Mouse (Mus musculus): ENCODE measurements at regions not wholly inside any gene's neighbourhood (a gene's known extent, or its start where the extent isn't known, plus 50 kb on each side); places are given as distances from the start of the nearest gene placed in this dataset.

GRCm38 (mm10) chr3:21358068-21358467 is 718.4 kb upstream of the Tbl1xr1 start:
- Histone ChIP-seq H3K4me2 (replicated peaks; ENCODE audit: low read depth, low read length) (no peak overlapping the region), H3K4me1 (ENCODE audit: insufficient read depth, low read depth, low read length) (no peaks in the 10 kb centered on the region), H3K4me3 (ENCODE audit: low read depth, low read length) (no peak overlapping the region), H3K36me3 (ENCODE audit: insufficient read depth, low read length) (no peaks in the 10 kb centered on the region), H3K9ac (replicated peaks; ENCODE audit: low read depth) (no peak overlapping the region), H3K27ac (ENCODE audit: low read length) (no peak overlapping the region), H3K27me3 (replicated peaks; ENCODE audit: insufficient read depth, low read length) (no peaks in the 10 kb centered on the region), H3K9me3 (ENCODE audit: low read length) (no peaks in the 10 kb centered on the region)
- 76% methylated on average over 6 of the region's 6 CpGs for WGBS
- ATAC-seq (no peak), DNase-seq (ENCODE audit: low spot score) (no peak)
- TF ChIP-seq EP300 (IDR thresholded peaks at IDR 0.05) (no peak), CTCF (IDR thresholded peaks at IDR 0.05) (no peak)

GRCm38 (mm10) chr3:21361069-21361468 is 715.4 kb upstream of the Tbl1xr1 start:
- H3K27me3 ChIP-seq (replicated peaks; ENCODE audit: insufficient read depth, low read length), result no peaks in the 10 kb centered on the region
- no peak overlapping the region for H3K9ac ChIP-seq (replicated peaks; ENCODE audit: low read depth)
- ATAC-seq (no peak), DNase-seq (ENCODE audit: low spot score) (no peak)
- H3K9me3 ChIP-seq (ENCODE audit: low read length), result no peaks in the 10 kb centered on the region
- no peak overlapping the region for H3K4me2 ChIP-seq (replicated peaks; ENCODE audit: low read depth, low read length)
- H3K36me3 ChIP-seq (ENCODE audit: insufficient read depth, low read length), result no peaks in the 10 kb centered on the region
- H3K27ac ChIP-seq (ENCODE audit: low read length), result no peak overlapping the region
- no peak overlapping the region for H3K4me3 ChIP-seq (ENCODE audit: low read depth, low read length)
- no peaks in the 10 kb centered on the region for H3K4me1 ChIP-seq (ENCODE audit: insufficient read depth, low read depth, low read length)
- WGBS, result 76% methylated on average over 3 of the region's 3 CpGs
- TF ChIP-seq CTCF (IDR thresholded peaks at IDR 0.05) (no peak), EP300 (IDR thresholded peaks at IDR 0.05) (no peak)

GRCm38 (mm10) chr3:21379816-21380215 is 696.6 kb upstream of the Tbl1xr1 start:
- 54% methylated on average over 2 of the region's 2 CpGs for WGBS
- ATAC-seq, result peak; percentile 49; the same call in 1 of the 2 replicates

GRCm38 (mm10) chr3:21381072-21381471 is 695.4 kb upstream of the Tbl1xr1 start:
- no peaks in the 10 kb centered on the region for H3K9me3 ChIP-seq (ENCODE audit: low read length)
- no peak overlapping the region for H3K9ac ChIP-seq (replicated peaks; ENCODE audit: low read depth)
- H3K27ac ChIP-seq (ENCODE audit: low read length), result no peak overlapping the region
- TF ChIP-seq CTCF (IDR thresholded peaks at IDR 0.05), result no peak
- no peak for TF ChIP-seq EP300 (IDR thresholded peaks at IDR 0.05)
- no peaks in the 10 kb centered on the region for H3K4me1 ChIP-seq (ENCODE audit: insufficient read depth, low read depth, low read length)
- no peaks in the 10 kb centered on the region for H3K27me3 ChIP-seq (replicated peaks; ENCODE audit: insufficient read depth, low read length)
- DNase-seq (ENCODE audit: low spot score) (no peak), ATAC-seq (no peak)
- H3K4me2 ChIP-seq (replicated peaks; ENCODE audit: low read depth, low read length), result no peak overlapping the region
- no peaks in the 10 kb centered on the region for H3K36me3 ChIP-seq (ENCODE audit: insufficient read depth, low read length)
- WGBS, result 73% methylated on average over 3 of the region's 3 CpGs
- no peak overlapping the region for H3K4me3 ChIP-seq (ENCODE audit: low read depth, low read length)

More at GRCm38 (mm10) chr3:21379816-21380215, 696.6 kb upstream of the Tbl1xr1 start:
- Histone ChIP-seq H3K27ac (ENCODE audit: low read length) (no peak overlapping the region), H3K36me3 (ENCODE audit: insufficient read depth, low read length) (no peaks in the 10 kb centered on the region), H3K27me3 (replicated peaks; ENCODE audit: insufficient read depth, low read length) (no peaks in the 10 kb centered on the region), H3K4me3 (ENCODE audit: low read depth, low read length) (no peak overlapping the region), H3K4me2 (replicated peaks; ENCODE audit: low read depth, low read length) (no peak overlapping the region), H3K4me1 (ENCODE audit: insufficient read depth, low read depth, low read length) (no peaks in the 10 kb centered on the region), H3K9me3 (ENCODE audit: low read length) (no peaks in the 10 kb centered on the region), H3K9ac (replicated peaks; ENCODE audit: low read depth) (no peak overlapping the region)
- DNase-seq (ENCODE audit: low spot score), result peak; percentile 57
- TF ChIP-seq CTCF (IDR thresholded peaks at IDR 0.05), result no peak
- no peak for TF ChIP-seq EP300 (IDR thresholded peaks at IDR 0.05)

GRCm38 (mm10) chr3:21403551-21403950 is 672.9 kb upstream of the Tbl1xr1 start:
- H3K27ac ChIP-seq (ENCODE audit: low read length), result no peak overlapping the region
- no peaks in the 10 kb centered on the region for H3K36me3 ChIP-seq (ENCODE audit: insufficient read depth, low read length)
- H3K4me1 ChIP-seq (ENCODE audit: insufficient read depth, low read depth, low read length), result no peaks in the 10 kb centered on the region
- H3K4me3 ChIP-seq (ENCODE audit: low read depth, low read length), result no peak overlapping the region
- WGBS, result 73% methylated on average over 2 of the region's 2 CpGs
- no peaks in the 10 kb centered on the region for H3K9me3 ChIP-seq (ENCODE audit: low read length)
- H3K9ac ChIP-seq (replicated peaks; ENCODE audit: low read depth), result no peak overlapping the region
- no peaks in the 10 kb centered on the region for H3K27me3 ChIP-seq (replicated peaks; ENCODE audit: insufficient read depth, low read length)
- DNase-seq (ENCODE audit: low spot score) (no peak), ATAC-seq (no peak; the same call in 1 of the 2 replicates)
- no peak for TF ChIP-seq EP300 (IDR thresholded peaks at IDR 0.05)
- TF ChIP-seq CTCF (IDR thresholded peaks at IDR 0.05), result no peak
- H3K4me2 ChIP-seq (replicated peaks; ENCODE audit: low read depth, low read length), result no peak overlapping the region

GRCm38 (mm10) chr3:21404058-21404457 is 672.4 kb upstream of the Tbl1xr1 start:
- TF ChIP-seq EP300 (IDR thresholded peaks at IDR 0.05) (no peak), CTCF (IDR thresholded peaks at IDR 0.05) (no peak)
- Histone ChIP-seq H3K27ac (ENCODE audit: low read length) (no peak overlapping the region), H3K27me3 (replicated peaks; ENCODE audit: insufficient read depth, low read length) (no peaks in the 10 kb centered on the region), H3K9ac (replicated peaks; ENCODE audit: low read depth) (no peak overlapping the region), H3K36me3 (ENCODE audit: insufficient read depth, low read length) (no peaks in the 10 kb centered on the region), H3K4me1 (ENCODE audit: insufficient read depth, low read depth, low read length) (no peaks in the 10 kb centered on the region), H3K4me3 (ENCODE audit: low read depth, low read length) (no peak overlapping the region), H3K9me3 (ENCODE audit: low read length) (no peaks in the 10 kb centered on the region), H3K4me2 (replicated peaks; ENCODE audit: low read depth, low read length) (no peak overlapping the region)
- ATAC-seq (no peak), DNase-seq (ENCODE audit: low spot score) (no peak)
- WGBS, result 68% methylated on average over 3 of the region's 3 CpGs

GRCm38 (mm10) chr3:21407077-21407476 is 669.4 kb upstream of the Tbl1xr1 start:
- no peak for ATAC-seq
- Histone ChIP-seq H3K27ac (ENCODE audit: low read length) (no peak overlapping the region), H3K4me1 (ENCODE audit: insufficient read depth, low read depth, low read length) (no peaks in the 10 kb centered on the region), H3K36me3 (ENCODE audit: insufficient read depth, low read length) (no peaks in the 10 kb centered on the region), H3K27me3 (replicated peaks; ENCODE audit: insufficient read depth, low read length) (no peaks in the 10 kb centered on the region), H3K4me3 (ENCODE audit: low read depth, low read length) (no peak overlapping the region), H3K9me3 (ENCODE audit: low read length) (no peaks in the 10 kb centered on the region), H3K4me2 (replicated peaks; ENCODE audit: low read depth, low read length) (no peak overlapping the region), H3K9ac (replicated peaks; ENCODE audit: low read depth) (no peak overlapping the region)
- no peak for DNase-seq (ENCODE audit: low spot score)
- TF ChIP-seq EP300 (IDR thresholded peaks at IDR 0.05) (no peak), CTCF (IDR thresholded peaks at IDR 0.05) (no peak)
- whole genome bisulfite sequencing, result 81% methylated on average over 5 of the region's 5 CpGs
